Mouse (Mus musculus) CH12.LX (cell line): ENCODE data around the gene Lrp6. TPM values are rescaled to one million over a fixed set of nuclear protein-coding genes. Genes with fewer than 3 reads are reported as not detected.

Experiments used
- DNase-seq: peaks from one replicate; pipeline ENCODE4 v3.0.0-alpha.2; 2013; ENCODE audit errors: extremely low read depth
- H3K27ac ChIP-seq: 2 replicates; pipeline ENCODE4 v1.5.1; 2012; ENCODE audit warnings: low read depth, mild to moderate bottlenecking, control low read depth, moderate library complexity; ENCODE audit not compliant: insufficient read depth
- H3K27me3 ChIP-seq: replicated peaks from 2 replicates; pipeline ENCODE3; 2012; ENCODE audit warnings: inconsistent platforms
- H3K36me3 ChIP-seq, 2 experiments: replicated peaks in 1 of 2; 2 replicates each; pipeline versions ENCODE3 to v1.6.1; 2012; ENCODE audit warnings: inconsistent platforms in 1 of 2, low read length in 1 of 2, mild to moderate bottlenecking in 1 of 2, mixed read lengths in 1 of 2, moderate library complexity in 1 of 2; ENCODE audit not compliant: control insufficient read depth in 1 of 2, insufficient read depth in 1 of 2
- H3K4me1 ChIP-seq, 2 experiments: 2 replicates each; pipeline ENCODE4 v1.6.1; 2012; ENCODE audit warnings: inconsistent platforms in 1 of 2, moderate library complexity in 1 of 2; ENCODE audit not compliant: insufficient read depth in 2 of 2, control insufficient read depth in 1 of 2
- H3K4me2 ChIP-seq: 2 replicates; pipeline ENCODE4 v1.6.1; 2012; ENCODE audit warnings: low read depth, mild to moderate bottlenecking, control low read depth; ENCODE audit not compliant: poor library complexity, insufficient read depth, severe bottlenecking
- H3K4me3 ChIP-seq, 3 experiments: fragments of 150-350 bp in 1 of 3; sonication (generic) in 1 of 3; replicated peaks in 1 of 3; 2 replicates each; pipeline versions ENCODE3 to v1.5.1; 2011 to 2012; ENCODE audit warnings: low read depth in 2 of 3, low read length in 2 of 3, mild to moderate bottlenecking in 2 of 3, moderate library complexity in 2 of 3, control low read depth in 1 of 3, improper control_type of control experiment in 1 of 3, inconsistent platforms in 1 of 3, mixed read lengths in 1 of 3; ENCODE audit not compliant: poor library complexity in 1 of 3
- H3K79me2 ChIP-seq: replicated peaks from 2 replicates; pipeline ENCODE4 v1.6.1; 2012; ENCODE audit warnings: mild to moderate bottlenecking, moderate library complexity; ENCODE audit not compliant: control insufficient read depth, poor library complexity, insufficient read depth, severe bottlenecking; ENCODE audit errors: extremely low read depth
- H3K9ac ChIP-seq: 2 replicates; pipeline ENCODE4 v1.6.1; 2012; ENCODE audit warnings: low read depth, mild to moderate bottlenecking, control low read depth, moderate library complexity; ENCODE audit not compliant: insufficient read depth
- H3K9me3 ChIP-seq: replicated peaks from 2 replicates; pipeline ENCODE3; 2012; ENCODE audit warnings: low read length, inconsistent platforms, mixed read lengths
- BHLHE40 ChIP-seq: IDR thresholded peaks from 2 replicates; pipeline ENCODE4 v1.6.1; 2011; ENCODE audit warnings: mild to moderate bottlenecking, low read depth, low read length, improper control_type of control experiment
- CHD1 ChIP-seq: IDR thresholded peaks from 2 replicates; pipeline ENCODE4 v1.6.1; 2012; ENCODE audit warnings: low read depth, low read length, improper control_type of control experiment, inconsistent platforms
- CHD2 ChIP-seq: IDR thresholded peaks from 2 replicates; pipeline ENCODE4 v1.6.1; 2011; ENCODE audit warnings: low read length, improper control_type of control experiment
- CTCF ChIP-seq, 2 experiments: IDR thresholded peaks in 1 of 2; conservative IDR thresholded peaks in 1 of 2; 2 replicates each; pipeline ENCODE4 v1.5.1; 2011 to 2012; ENCODE audit warnings: low read depth in 2 of 2, low read length in 2 of 2, improper control_type of control experiment in 1 of 2, inconsistent platforms in 1 of 2, mild to moderate bottlenecking in 1 of 2, moderate library complexity in 1 of 2
- ELF1 ChIP-seq: IDR thresholded peaks from 2 replicates; pipeline ENCODE4 v1.6.1; 2014; ENCODE audit warnings: low read depth, mild to moderate bottlenecking, inconsistent platforms, low read length, improper control_type of control experiment
- ETS1 ChIP-seq: conservative IDR thresholded peaks from 2 replicates; pipeline ENCODE4 v1.6.1; 2012; ENCODE audit warnings: low read depth, mild to moderate bottlenecking, inconsistent platforms, low read length, improper control_type of control experiment, moderate library complexity
- GABPA ChIP-seq: IDR thresholded peaks from 2 replicates; pipeline ENCODE4 v1.6.1; 2012; ENCODE audit warnings: low read depth, low read length, improper control_type of control experiment, inconsistent platforms; ENCODE audit not compliant: insufficient replicate concordance
- IRF4 ChIP-seq: IDR thresholded peaks from 2 replicates; pipeline ENCODE4 v1.6.1; 2014; ENCODE audit warnings: low read depth, mild to moderate bottlenecking, inconsistent platforms, low read length, improper control_type of control experiment
- JUN ChIP-seq: IDR thresholded peaks from 2 replicates; pipeline ENCODE4 v1.6.1; 2011; ENCODE audit warnings: low read depth, mild to moderate bottlenecking, low read length, improper control_type of control experiment, moderate library complexity; ENCODE audit not compliant: insufficient read depth
- JUND ChIP-seq: conservative IDR thresholded peaks from 2 replicates; pipeline ENCODE4 v1.6.1; 2011; ENCODE audit warnings: low read depth, low read length, improper control_type of control experiment
- KAT2A ChIP-seq: IDR thresholded peaks from 2 replicates; pipeline ENCODE4 v1.6.1; 2012; ENCODE audit warnings: low read length, improper control_type of control experiment, inconsistent platforms; ENCODE audit not compliant: insufficient replicate concordance
- MAFK ChIP-seq: IDR thresholded peaks from 2 replicates; pipeline ENCODE4 v1.6.1; 2011; ENCODE audit warnings: low read length, improper control_type of control experiment; ENCODE audit not compliant: insufficient replicate concordance
- MAZ ChIP-seq: IDR thresholded peaks from 2 replicates; pipeline ENCODE4 v1.6.1; 2012; ENCODE audit warnings: low read depth, mild to moderate bottlenecking, inconsistent platforms, low read length, improper control_type of control experiment, moderate library complexity
- MEF2A ChIP-seq: IDR thresholded peaks from 2 replicates; pipeline ENCODE4 v1.6.1; 2014; ENCODE audit warnings: low read depth, mild to moderate bottlenecking, inconsistent platforms, low read length, improper control_type of control experiment, borderline replicate concordance
- MXI1 ChIP-seq: IDR thresholded peaks from 2 replicates; pipeline ENCODE4 v1.6.1; 2011; ENCODE audit warnings: mild to moderate bottlenecking, low read depth, low read length, improper control_type of control experiment
- MYC ChIP-seq: IDR thresholded peaks from 2 replicates; pipeline ENCODE4 v1.6.1; 2011; ENCODE audit warnings: low read depth, mild to moderate bottlenecking, improper control_type of control experiment, low read length
- NELFE ChIP-seq: IDR thresholded peaks from 2 replicates; pipeline ENCODE4 v1.6.1; 2011; ENCODE audit warnings: low read depth, low read length, improper control_type of control experiment
- NRF1 ChIP-seq: IDR thresholded peaks from 2 replicates; pipeline ENCODE4 v1.6.1; 2014; ENCODE audit warnings: low read depth, mild to moderate bottlenecking, inconsistent platforms, low read length, improper control_type of control experiment, moderate library complexity
- PAX5 ChIP-seq: IDR thresholded peaks from 2 replicates; pipeline ENCODE4 v1.6.1; 2012; ENCODE audit warnings: low read length, inconsistent platforms, mixed read lengths
- POLR2A ChIP-seq: IDR thresholded peaks from 2 replicates; pipeline ENCODE4 v1.6.1; 2011; ENCODE audit warnings: low read depth, mild to moderate bottlenecking, improper control_type of control experiment, low read length
- POLR2AphosphoS2 ChIP-seq: IDR thresholded peaks from 2 replicates; pipeline ENCODE4 v1.6.1; 2011; ENCODE audit warnings: low read depth, low read length, improper control_type of control experiment
- RAD21 ChIP-seq: IDR thresholded peaks from 2 replicates; pipeline ENCODE4 v1.6.1; 2011; ENCODE audit warnings: low read depth, mild to moderate bottlenecking, low read length, improper control_type of control experiment, moderate library complexity
- RCOR1 ChIP-seq: conservative IDR thresholded peaks from 2 replicates; pipeline ENCODE4 v1.6.1; 2012; ENCODE audit warnings: low read depth, mild to moderate bottlenecking, inconsistent platforms, low read length, improper control_type of control experiment
- SIN3A ChIP-seq: IDR thresholded peaks from 2 replicates; pipeline ENCODE4 v1.6.1; 2012; ENCODE audit warnings: low read length, improper control_type of control experiment, inconsistent platforms
- SMC3 ChIP-seq: IDR thresholded peaks from 2 replicates; pipeline ENCODE4 v1.6.1; 2011; ENCODE audit warnings: low read depth, low read length, improper control_type of control experiment
- TBP ChIP-seq: conservative IDR thresholded peaks from 2 replicates; pipeline ENCODE4 v1.6.1; 2011; ENCODE audit warnings: low read depth, low read length, improper control_type of control experiment
- TCF12 ChIP-seq: IDR thresholded peaks from 2 replicates; pipeline ENCODE4 v1.6.1; 2014; ENCODE audit warnings: low read depth, mild to moderate bottlenecking, inconsistent platforms, low read length, improper control_type of control experiment
- UBTF ChIP-seq: IDR thresholded peaks from 2 replicates; pipeline ENCODE4 v1.6.1; 2012; ENCODE audit warnings: low read depth, mild to moderate bottlenecking, inconsistent platforms, low read length, improper control_type of control experiment, moderate library complexity
- USF2 ChIP-seq: conservative IDR thresholded peaks from 2 replicates; pipeline ENCODE4 v1.6.1; 2011; ENCODE audit warnings: low read depth, low read length, improper control_type of control experiment
- ZC3H11A ChIP-seq: IDR thresholded peaks from 2 replicates; pipeline ENCODE4 v1.6.1; 2012; ENCODE audit warnings: low read depth, mild to moderate bottlenecking, inconsistent platforms, low read length, improper control_type of control experiment
- ZMIZ1 ChIP-seq: IDR thresholded peaks from 2 replicates; pipeline ENCODE4 v1.6.1; 2012; ENCODE audit warnings: low read depth, mild to moderate bottlenecking, inconsistent platforms, low read length, improper control_type of control experiment
- dilution Hi-C: fragments of 300-500 bp; cut with MboI; formaldehyde crosslinking; loops from 2 replicates; pipeline ENCODE4 v1.14.3; 2020; ENCODE audit warnings: low sequenced_read_pairs; ENCODE audit not compliant: extremely low pct_unique_long_range_greater_than_20kb, extremely low pct_ligation_motif_present
- in situ Hi-C: fragments of 300-500 bp; cut with MboI; formaldehyde crosslinking; loops from 3 replicates; pipeline ENCODE4 v1.14.3; 2019; ENCODE audit warnings: low sequenced_read_pairs, low pct_ligation_motif_present, low pct_unique_long_range_greater_than_20kb, mixed read lengths
- polyA plus RNA-seq: library from polyadenylated mRNA; unstranded; fragments of >175 nt; gene quantifications from 2 replicates; pipeline ENCODE4 v1.2.1, GENCODE M21; 2012; ENCODE audit warnings: low read depth; ENCODE audit not compliant: insufficient read length
- total RNA-seq, 2 experiments: library from RNA; depleted of rRNA; stranded (reverse); fragments of 300-350 nt in 1 of 2; fragments of >200 nt in 1 of 2; gene quantifications; 2 replicates each; pipeline ENCODE4 v1.2.3; 2012 to 2014

Gene Lrp6
- total and polyA plus RNA-seq, 3 experiments: 12.4 to 15.6 (median 13.3) TPM

DNA sequence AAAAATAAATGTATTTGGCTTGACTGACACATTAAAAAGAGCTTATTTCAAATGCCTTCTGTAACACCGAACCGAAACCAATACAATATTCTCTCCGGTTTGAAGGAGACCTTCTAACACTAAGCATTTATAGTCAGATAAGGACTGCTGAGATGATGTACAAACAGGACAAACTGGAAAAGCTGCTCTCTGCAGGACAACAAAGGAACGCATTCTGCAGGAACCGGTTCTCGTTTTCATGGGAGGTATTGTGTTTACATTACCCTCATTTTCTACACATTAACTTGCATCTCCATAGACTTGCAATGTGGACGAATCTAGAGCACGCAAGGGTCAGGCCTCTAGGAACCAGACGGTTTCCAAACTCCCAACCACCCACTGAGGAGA lies 163.1 kb downstream of the Lrp6 start:
- Histone ChIP-seq H3K9ac (no peak overlapping the region), H3K4me2 (no peak overlapping the region), H3K4me3 (no peak overlapping the region), H3K79me2 (no peaks in the 10 kb centered on the region), H3K9me3 (no peaks in the 10 kb centered on the region), H3K36me3 (no peaks in the 10 kb centered on the region), H3K27me3 (no peaks in the 10 kb centered on the region), H3K27ac (no peak overlapping the region), H3K4me1 (peaks cover 0 to 5% of the 10 kb centered on the region in 2 experiments; a peak in 1 of 4 replicates)
- in situ Hi-C loops (loop anchor here (5.0 kb wide), 1 partner anchor 446 kb away; no protein-coding TSS in a partner anchor), dilution Hi-C loops (no loop called here)
- no peak for DNase-seq
- no peak for TF ChIP-seq KAT2A
- TF ChIP-seq POLR2AphosphoS2: no peak
- TF ChIP-seq IRF4: no peak
- no peak for TF ChIP-seq JUN
- TF ChIP-seq, all 38 proteins: peak for 0

- in situ Hi-C loops: loop anchor here (5.0 kb wide), 1 partner anchor 446 kb away; no protein-coding TSS in a partner anchor
- Histone ChIP-seq H3K27ac (no peak overlapping the region), H3K36me3 (no peaks in the 10 kb centered on the region), H3K79me2 (no peaks in the 10 kb centered on the region), H3K9ac (no peak overlapping the region), H3K4me1 (peaks cover 0 to 5% of the 10 kb centered on the region in 2 experiments; a peak in 1 of 4 replicates), H3K4me2 (0 out of 2 replicates have a peak overlapping the region, but pooled peaks have one; percentile 15), H3K27me3 (no peaks in the 10 kb centered on the region), H3K4me3 (no peak overlapping the region), H3K9me3 (no peaks in the 10 kb centered on the region)
- DNase-seq: peak; percentile 85
- dilution Hi-C loops: no loop called here
- TF ChIP-seq SIN3A (no peak), CHD1 (no peak), ZMIZ1 (no peak), MXI1 (no peak), TCF12 (no peak), JUN (no peak), TBP (no peak), CHD2 (no peak), USF2 (no peak), MYC (0 out of 2 replicates have a peak, but pooled peaks have one; percentile 36), KAT2A (no peak), RAD21 (peak; percentile 63), GABPA (no peak), NRF1 (no peak), ETS1 (no peak), RCOR1 (no peak), NELFE (no peak), MAFK (no peak), ZC3H11A (peak; percentile 8; the same call in 1 of the 2 replicates), ELF1 (no peak), UBTF (no peak), MAZ (no peak), CTCF (conservative IDR thresholded peaks at IDR 0.05 in 1 of 2, IDR thresholded peaks at IDR 0.05 in 1 of 2; ENCODE audit: low read depth in 2 of 2, low read length in 2 of 2) (peak; percentile 79 to 80), POLR2AphosphoS2 (no peak), PAX5 (no peak), MEF2A (no peak), JUND (no peak), SMC3 (peak; percentile 61), POLR2A (no peak), IRF4 (no peak), BHLHE40 (no peak)
Observed at GRCm38 (mm10) chr6:134402914-134403683, 163.7 kb downstream of the Lrp6 start.
